ENCODE assay signal across 7 mouse cellular contexts in the genomic region with DNA sequence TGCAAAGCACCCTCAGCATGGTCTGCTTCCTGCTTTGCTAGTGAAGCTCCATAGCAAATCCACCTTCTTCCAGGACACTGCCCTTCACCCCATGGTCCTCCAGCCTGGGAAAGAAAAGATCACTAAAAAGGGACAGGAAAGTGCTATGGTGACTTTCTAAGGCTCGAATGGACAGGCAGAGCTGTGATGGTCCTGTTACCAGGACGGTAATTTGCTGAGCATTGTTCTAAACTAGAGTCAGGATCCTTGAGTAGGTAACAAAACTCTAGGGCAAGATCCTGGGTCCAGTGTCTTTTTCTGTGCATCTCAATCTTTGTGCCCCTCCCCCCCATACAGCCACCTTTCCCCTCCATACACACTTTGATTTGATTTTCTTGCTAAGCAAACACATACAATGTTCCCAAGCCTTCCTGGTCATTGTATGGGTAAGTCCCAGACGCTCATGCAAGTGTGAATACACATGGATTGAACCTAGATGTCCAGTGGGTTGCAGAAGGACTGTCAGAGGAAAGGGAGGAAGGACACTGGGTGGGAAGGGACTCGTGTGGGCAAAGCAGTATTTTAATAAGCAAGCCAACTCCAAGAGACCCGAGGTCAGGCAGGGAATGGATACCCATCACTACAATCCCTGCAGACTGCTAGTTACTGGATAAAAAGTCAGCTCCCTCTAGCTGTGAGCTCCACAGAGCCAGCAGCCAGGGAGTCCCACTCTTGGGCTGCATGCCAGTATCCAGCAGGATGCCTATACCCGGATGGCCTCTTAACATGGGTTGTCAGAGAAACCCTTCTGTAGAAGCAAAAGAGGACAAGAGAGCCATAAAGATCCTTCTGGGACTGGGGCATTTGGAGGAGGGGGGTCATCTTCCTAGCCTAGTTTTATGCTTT.
DNase-seq lines count a peak whose midpoint lies in the region; ATAC-seq and TF ChIP-seq lines count a peak whose summit lies in the region.

No protein-coding gene starts in this region.

- TF ChIP-seq CTCF in forebrain, postnatal 0 days (IDR thresholded peaks at IDR 0.05; ENCODE audit: low read depth): peak; percentile 49
- TF ChIP-seq CTCF in intestine, postnatal 0 days (IDR thresholded peaks at IDR 0.05; ENCODE audit: low read depth): peak; percentile 57

- peak overlapping the region; percentile 83 for H3K27ac ChIP-seq in forebrain, postnatal 0 days (ENCODE audit: low read depth, low read length)
- 0 out of 2 replicates have a peak overlapping the region, but pooled peaks have one; percentile 46 for H3K27ac ChIP-seq in intestine, postnatal 0 days (ENCODE audit: low read depth, low read length)

- H3K27me3 ChIP-seq in forebrain, postnatal 0 days (ENCODE audit: insufficient read depth, low read length): no peaks in the 10 kb centered on the region
- H3K27me3 ChIP-seq in intestine, postnatal 0 days (replicated peaks; ENCODE audit: control insufficient read depth, insufficient read depth, low read length): no peaks in the 10 kb centered on the region

- peak overlapping the region; percentile 23 for H3K4me2 ChIP-seq in forebrain, postnatal 0 days (ENCODE audit: low read depth)
- H3K4me2 ChIP-seq in intestine, postnatal 0 days (replicated peaks; ENCODE audit: low read depth): no peak overlapping the region

- no peak overlapping the region for H3K4me3 ChIP-seq in forebrain, postnatal 0 days (ENCODE audit: low read depth, low read length)
- no peak overlapping the region for H3K4me3 ChIP-seq in intestine, postnatal 0 days (ENCODE audit: low read depth, low read length)

- H3K9ac ChIP-seq in forebrain, postnatal 0 days: peak overlapping the region; percentile 19; the same call in 1 of the 2 replicates
- no peak overlapping the region for H3K9ac ChIP-seq in intestine, postnatal 0 days (ENCODE audit: low read depth, low read length)

- H3K36me3 ChIP-seq in forebrain, postnatal 0 days (ENCODE audit: insufficient read depth): no peaks in the 10 kb centered on the region
- no peaks in the 10 kb centered on the region for H3K36me3 ChIP-seq in intestine, postnatal 0 days (ENCODE audit: control insufficient read depth, insufficient read depth)

- DNase-seq in 3T3-L1 (ENCODE audit: low read depth, low spot score) (peak; percentile 77), MN1 (ENCODE audit: low spot score) (peak; percentile 78), liver (peak; percentile 28)
- DNase-seq in forebrain, postnatal 0 days: peak; percentile 75
- peak; percentile 66 for DNase-seq in retina, postnatal 1 day

- no peaks in the 10 kb centered on the region for H3K9me3 ChIP-seq in forebrain, postnatal 0 days (ENCODE audit: low read length)
- H3K9me3 ChIP-seq in intestine, postnatal 0 days (ENCODE audit: control insufficient read depth): no peaks in the 10 kb centered on the region

- 13% methylated on average over 6 of the region's 6 CpGs for WGBS in forebrain, postnatal 0 days
- WGBS in intestine, postnatal 0 days: 47% methylated on average over 6 of the region's 6 CpGs

- no peak; the same call in 1 of the 2 replicates for ATAC-seq in forebrain, postnatal 0 days
- no peak for ATAC-seq in intestine, postnatal 0 days
- ATAC-seq in CD4-positive, CD25-positive, alpha-beta regulatory T cell, adult 4 months: no peak

- peaks cover 19% of the 10 kb centered on the region for H3K4me1 ChIP-seq in forebrain, postnatal 0 days (ENCODE audit: insufficient read depth)
- H3K4me1 ChIP-seq in intestine, postnatal 0 days (replicated peaks; ENCODE audit: control insufficient read depth, insufficient read depth, low read length): 0 out of 2 replicates have a peak, but pooled peaks cover under 1% of the 10 kb centered on the region

Comparison
In these comparisons a context has a peak if more than half of its experiments do, and no peak if none do; other contexts are left out.
1. DNase-seq: peak in every context shown above with its lines; median percentile 78 in MN1; 77 in 3T3-L1; 75 in forebrain, postnatal 0 days; 66 in retina, postnatal 1 day; 28 in liver.